Comparison of ENCODE assay signal across 20 mouse cellular contexts in the genomic region with DNA sequence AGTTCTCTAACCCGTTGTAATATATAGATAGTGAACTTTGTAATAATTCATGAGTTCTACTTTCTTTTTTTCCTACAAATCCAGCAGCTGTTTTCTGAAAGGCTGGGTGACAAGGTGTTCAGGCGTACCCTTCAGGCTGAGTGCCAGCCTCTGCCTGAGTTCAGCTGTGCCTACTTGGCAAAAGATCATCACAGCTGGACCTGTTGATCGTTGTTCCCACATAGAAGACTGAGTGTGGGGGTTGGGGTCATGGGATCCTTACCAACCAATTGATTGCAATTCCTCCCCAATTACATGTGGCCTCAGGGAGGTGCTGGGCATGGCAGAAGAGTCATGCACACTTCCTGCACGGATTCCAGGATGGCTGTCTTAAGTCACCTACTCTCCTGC. TPM values are rescaled to one million over a fixed set of nuclear protein-coding genes. Genes with fewer than 3 reads are reported as not detected.
DNase-seq lines count a peak whose midpoint lies in the region; ATAC-seq and TF ChIP-seq lines count a peak whose summit lies in the region.
"Had no signal": no experiment of that assay in that cellular context is flagged by ENCODE, and none has a peak within 500 bp of the region (broad histone marks: within the 10 kb centered on the region; RNA-seq: fewer than 3 reads in every experiment).

No protein-coding gene starts in this region.

- ATAC-seq in intestine, embryonic 16.5 days: peak; percentile 47
- ATAC-seq: forebrain, embryonic 15.5 days had no signal

- no peaks in the 10 kb centered on the region for H3K79me2 ChIP-seq in liver, adult 2 months (ENCODE audit: control insufficient read depth, insufficient read depth, low read length)

- H3K36me3 ChIP-seq in liver, adult 2 months (ENCODE audit: control insufficient read depth, insufficient read depth, low read length): peaks cover 28% of the 10 kb centered on the region
- peaks cover 41% of the 10 kb centered on the region for H3K36me3 ChIP-seq in thymus, adult 2 months (ENCODE audit: control insufficient read depth, insufficient read depth, low read length)
- peaks cover 5% of the 10 kb centered on the region; the same call in 1 of the 2 replicates for H3K36me3 ChIP-seq in intestine, embryonic 16.5 days (ENCODE audit: control insufficient read depth, insufficient read depth, low read length)

- TF ChIP-seq POLR2A in liver, adult 2 months (IDR thresholded peaks at IDR 0.05; ENCODE audit: extremely low read depth, insufficient read depth, low read length): no peak
- TF ChIP-seq POLR2A in thymus, adult 2 months (IDR thresholded peaks at IDR 0.05; ENCODE audit: control insufficient read depth, extremely low read depth, insufficient read depth, low read length, poor library complexity): no peak

- H3K9ac ChIP-seq in liver, adult 2 months (ENCODE audit: low read depth, low read length): no peak overlapping the region
- no peak overlapping the region for H3K9ac ChIP-seq in intestine, embryonic 16.5 days (ENCODE audit: low read depth, low read length)
- H3K9ac ChIP-seq: embryonic facial prominence, embryonic 12.5 days; forebrain, embryonic 15.5 days; heart, embryonic 15.5 days had no signal

- no peak overlapping the region for H3K4me2 ChIP-seq in intestine, embryonic 16.5 days (ENCODE audit: low read depth, low read length)
- H3K4me2 ChIP-seq: embryonic facial prominence, embryonic 12.5 days; forebrain, embryonic 15.5 days; heart, embryonic 11.5 days; heart, embryonic 15.5 days had no signal

- peak; percentile 28 to 32 for DNase-seq in cerebellum, postnatal 10 days
- no peak for DNase-seq in cerebellum, postnatal 25 days
- DNase-seq in liver, adult 2 months (ENCODE audit: extremely low read depth, low read depth, low spot score): peak; percentile 76
- no peak for DNase-seq in liver
- DNase-seq in thymus, adult 2 months: no peak
- no peak for DNase-seq in thymus, postnatal 25 days
- no peak for DNase-seq in layer of hippocampus, adult 2 months (ENCODE audit: low spot score in 2 of 2)
- DNase-seq: adrenal gland, adult 8-10 months; adrenal gland, postnatal 36 days; B cell, adult 2 months; gastrocnemius, postnatal 36 days; heart, adult 2 months; heart, postnatal 14 days had no signal

- WGBS in liver, adult 2 months: 18% methylated on average over 4 of the region's 4 CpGs
- WGBS in thymus, adult 2 months: 60% methylated on average over 4 of the region's 4 CpGs
- 79% methylated on average over 4 of the region's 4 CpGs for WGBS in intestine, embryonic 16.5 days

- no peaks in the 10 kb centered on the region for H3K27me3 ChIP-seq in liver, adult 2 months (ENCODE audit: control insufficient read depth, insufficient read depth, low read length)
- no peaks in the 10 kb centered on the region for H3K27me3 ChIP-seq in thymus, adult 2 months (ENCODE audit: control insufficient read depth, insufficient read depth, low read length)
- H3K27me3 ChIP-seq in intestine, embryonic 16.5 days (replicated peaks; ENCODE audit: control insufficient read depth, insufficient read depth, low read length): no peaks in the 10 kb centered on the region
- H3K27me3 ChIP-seq: embryonic facial prominence, embryonic 12.5 days; forebrain, embryonic 15.5 days; heart, embryonic 15.5 days had no signal

- TF ChIP-seq CTCF in liver, adult 2 months (IDR thresholded peaks at IDR 0.05; ENCODE audit: low read depth, low read length): no peak
- TF ChIP-seq CTCF in thymus, adult 2 months (IDR thresholded peaks at IDR 0.05; ENCODE audit: borderline replicate concordance, control insufficient read depth, extremely low read depth, insufficient read depth, low read length, poor library complexity): no peak
- TF ChIP-seq CTCF in layer of hippocampus, adult 2 months (conservative IDR thresholded peaks at IDR 0.05): no peak

- 0 out of 2 replicates have a peak, but pooled peaks cover 3% of the 10 kb centered on the region for H3K4me1 ChIP-seq in liver, adult 2 months (ENCODE audit: control insufficient read depth, insufficient read depth, low read length)
- H3K4me1 ChIP-seq in thymus, adult 2 months (replicated peaks; ENCODE audit: control insufficient read depth, insufficient read depth, low read length): peaks cover 38% of the 10 kb centered on the region
- no peaks in the 10 kb centered on the region for H3K4me1 ChIP-seq in intestine, embryonic 16.5 days (ENCODE audit: control insufficient read depth, insufficient read depth, low read length)
- H3K4me1 ChIP-seq: embryonic facial prominence, embryonic 12.5 days; forebrain, embryonic 15.5 days; heart, embryonic 15.5 days; hindbrain, embryonic 10.5 days had no signal

- no peaks in the 10 kb centered on the region for H3K9me3 ChIP-seq in intestine, embryonic 16.5 days (ENCODE audit: control insufficient read depth, low read length)
- H3K9me3 ChIP-seq: embryonic facial prominence, embryonic 12.5 days; forebrain, embryonic 15.5 days; G1E; heart, embryonic 15.5 days; hindbrain, embryonic 10.5 days had no signal

- no peak overlapping the region for H3K27ac ChIP-seq in liver, adult 2 months (replicated peaks; ENCODE audit: insufficient read depth, low read depth, low read length)
- peak overlapping the region; percentile 81 for H3K27ac ChIP-seq in thymus, adult 2 months (ENCODE audit: control insufficient read depth, insufficient read depth, low read length)
- H3K27ac ChIP-seq in intestine, embryonic 16.5 days (ENCODE audit: low read length): no peak overlapping the region
- no peak overlapping the region for H3K27ac ChIP-seq in layer of hippocampus, adult 2 months
- H3K27ac ChIP-seq: embryonic facial prominence, embryonic 12.5 days; forebrain, embryonic 15.5 days; heart, adult 2 months; heart, embryonic 15.5 days; hindbrain, embryonic 10.5 days had no signal

- H3K4me3 ChIP-seq in liver, adult 2 months (ENCODE audit: insufficient read depth, low read depth, low read length): no peak overlapping the region
- H3K4me3 ChIP-seq in thymus, adult 2 months (ENCODE audit: control insufficient read depth, insufficient read depth, low read length): no peak overlapping the region
- no peak overlapping the region for H3K4me3 ChIP-seq in intestine, embryonic 16.5 days (ENCODE audit: low read length)
- H3K4me3 ChIP-seq in layer of hippocampus, adult 2 months: no peak overlapping the region
- H3K4me3 ChIP-seq: embryonic facial prominence, embryonic 12.5 days; forebrain, embryonic 15.5 days; heart, adult 2 months; heart, embryonic 15.5 days; hindbrain, embryonic 10.5 days had no signal

RNA-seq across cellular contexts. Expression of gene Papolg, which starts 38.3 kb away (rescaled TPM):
- total RNA-seq in liver, adult 2 months (2014; rRNA removed): 4.9 and 5.3 TPM in 2 replicates
- 0.92 and 1.6 TPM in 2 replicates for polyA plus RNA-seq in liver, adult 2 months (2012; rRNA removed)
- 10.4 and 11.9 TPM in 2 replicates for polyA plus RNA-seq in thymus, adult 2 months (2012; rRNA removed)
- polyA plus RNA-seq in intestine, embryonic 16.5 days (2015; fragmentation: Nextera tagmentation; extraction: Ambion mirVana): 8.5 and 9.1 TPM in 2 replicates
- total RNA-seq in layer of hippocampus, adult 2 months (2021): 10 to 100 TPM; 19.3 to 19.7 TPM

Comparison
In these comparisons a context has a peak if more than half of its experiments do, and no peak if none do; other contexts are left out.
1. DNase-seq: peak in cerebellum, postnatal 10 days (2 of 2) and liver, adult 2 months (single experiment); none in cerebellum, postnatal 25 days (0 of 2), liver (single experiment), thymus, adult 2 months (single experiment), thymus, postnatal 25 days (single experiment) and layer of hippocampus, adult 2 months (0 of 2).